Mouse (Mus musculus) thymus, postnatal 0 days (tissue): ENCODE measurements around the gene Fchsd2. TPM values are rescaled to one million over a fixed set of nuclear protein-coding genes. Genes with fewer than 3 reads are reported as not detected.
A peak's percentile ranks its signal among the peaks of the same experiment; 100 is the strongest.

Source experiments
- DNase-seq: peaks from one replicate; pipeline ENCODE4 v3.0.0-alpha.2; 2015; ENCODE audit warnings: low spot score
- polyA plus RNA-seq: library from polyadenylated mRNA; unstranded; fragments of >200 nt; fragmentation: Nextera tagmentation; extraction: Ambion mirVana; gene quantifications from 2 replicates; pipeline ENCODE4 v1.2.1, GENCODE M21; 2015

Gene Fchsd2
- polyA plus RNA-seq = 16.9 and 17.8 TPM in 2 replicates

DNA sequence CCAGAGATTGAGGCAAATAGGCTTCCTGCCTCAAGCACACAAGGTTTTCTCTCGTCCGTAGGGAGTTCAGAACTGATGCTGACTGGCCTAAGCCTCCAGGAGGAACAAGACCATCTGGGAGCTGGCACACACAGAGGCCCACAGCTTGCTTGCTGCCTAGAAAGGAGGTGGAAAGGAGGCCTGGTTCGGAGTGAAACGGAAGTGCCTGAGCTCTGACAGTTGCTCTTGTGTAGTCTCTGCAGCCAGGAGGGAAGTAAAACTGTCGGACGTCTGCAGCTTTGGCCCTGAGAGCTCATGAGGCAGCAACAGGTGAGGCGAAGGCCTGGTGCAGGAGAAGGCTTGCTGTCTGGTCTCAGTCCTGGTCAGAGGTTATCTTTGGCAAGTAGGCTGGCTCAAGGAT is at the start of gene Fchsd2:
Gene Fchsd2 (plus strand): TSS at position 246 of the 400 bp plus-strand sequence.
- DNase-seq = peak; percentile 66

GRCm38 (mm10) chr7:101043846-101044541 is 48.7 kb upstream of the Fchsd2 start:
- no peak for DNase-seq

- no peak for DNase-seq
Measured at GRCm38 (mm10) chr7:101048247-101048646, 44.4 kb upstream of the Fchsd2 start.

DNA sequence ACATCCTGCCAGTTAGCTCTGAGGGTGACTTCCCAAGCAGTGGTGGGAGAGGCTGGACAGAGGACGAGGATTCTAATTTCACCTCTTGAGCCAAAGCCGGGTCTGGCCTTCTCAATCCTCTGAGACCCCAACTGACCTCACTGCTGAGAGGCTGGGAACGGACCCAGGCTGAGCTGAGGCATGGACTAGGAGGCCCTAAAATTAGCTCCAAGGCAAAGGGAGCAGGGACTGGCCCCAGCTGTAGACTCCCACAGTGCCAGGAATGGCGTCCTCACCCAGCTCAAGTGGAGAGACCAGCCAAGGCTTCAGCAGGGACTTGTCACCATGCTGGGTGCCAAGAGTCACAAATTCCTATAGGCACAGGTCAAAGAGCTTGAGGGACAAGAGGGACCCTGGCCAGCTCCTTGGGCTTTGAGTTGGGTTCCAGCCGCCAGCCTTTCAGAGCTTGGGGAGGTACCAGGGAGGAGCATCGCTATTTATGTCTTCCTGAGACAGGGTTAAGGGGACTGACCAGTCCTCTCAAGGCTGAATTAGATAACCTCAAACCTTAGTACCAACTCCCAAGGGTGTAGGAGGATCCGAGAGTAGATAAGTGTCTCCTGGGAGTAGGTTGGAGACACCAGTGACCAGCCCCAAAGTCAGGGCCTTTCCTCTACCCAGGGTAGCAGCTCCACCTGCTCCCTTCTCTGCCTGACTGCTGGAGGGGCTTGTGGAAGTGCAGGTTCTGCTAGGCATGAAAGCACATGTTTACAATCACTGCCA is 43.2 kb upstream of the Fchsd2 start:
- no peak for DNase-seq

- DNase-seq = no peak
Measured at GRCm38 (mm10) chr7:101050724-101051550, 41.7 kb upstream of the Fchsd2 start.

- peak; percentile 80 for DNase-seq
Measured at GRCm38 (mm10) chr7:101051551-101052221, 41.0 kb upstream of the Fchsd2 start.

DNA sequence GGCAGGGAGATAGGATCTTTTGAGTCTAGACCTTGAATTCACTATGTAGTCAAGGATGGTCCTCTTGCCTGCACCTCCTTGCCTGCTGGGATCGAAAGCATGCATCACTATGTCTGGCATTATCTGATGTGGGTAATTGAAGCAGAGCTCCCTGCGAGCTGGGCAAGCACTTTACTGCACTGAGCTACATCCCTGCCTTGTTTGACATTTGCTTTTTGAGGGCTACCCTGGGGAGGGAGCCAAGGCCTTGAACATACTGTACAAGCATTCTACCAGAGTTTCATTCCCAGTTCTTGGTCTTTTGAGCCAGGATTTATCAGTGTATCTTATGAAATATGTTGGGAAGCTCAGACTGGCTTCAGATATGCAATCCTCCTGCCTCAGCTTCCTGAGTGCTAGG is 39.5 kb upstream of the Fchsd2 start:
- DNase-seq = no peak

DNA sequence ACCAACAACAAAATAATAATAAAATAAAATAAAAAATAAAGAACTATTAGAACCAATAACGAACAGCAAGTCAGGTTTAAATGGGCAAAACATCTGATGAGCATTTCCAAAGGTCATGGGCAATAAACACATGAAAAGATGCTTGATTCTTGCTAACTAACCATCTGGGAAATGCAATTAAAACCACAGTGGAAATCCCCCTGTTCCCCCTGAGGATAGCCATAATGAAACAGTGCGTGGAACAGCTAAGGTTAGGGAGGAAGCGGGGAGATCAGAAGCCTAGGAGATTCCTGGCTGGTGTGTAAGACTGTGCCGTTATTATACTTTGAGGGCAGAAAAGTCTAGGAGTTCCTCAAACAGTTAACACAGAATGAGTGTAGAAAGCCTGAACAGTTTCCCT is 35.4 kb upstream of the Fchsd2 start:
- DNase-seq = no peak

DNA sequence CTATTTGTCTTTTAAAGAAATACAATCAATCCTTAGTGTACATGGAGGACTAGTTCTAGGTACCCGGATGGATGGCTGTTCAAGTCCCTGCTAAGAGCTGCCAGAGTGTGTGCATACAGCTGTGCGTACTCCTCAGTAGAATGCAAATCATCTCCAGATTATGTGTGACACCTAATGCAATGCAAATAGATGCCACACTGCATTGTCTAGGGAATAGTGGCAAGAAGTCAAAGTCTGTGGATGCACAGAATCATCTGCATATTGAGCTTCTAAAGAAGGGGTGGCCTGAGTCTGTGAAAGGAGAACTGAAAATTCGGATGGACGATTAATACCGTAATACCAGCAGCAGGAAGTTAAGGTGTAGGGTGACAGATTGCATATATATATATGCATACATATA is 33.5 kb upstream of the Fchsd2 start:
- no peak for DNase-seq

DNA sequence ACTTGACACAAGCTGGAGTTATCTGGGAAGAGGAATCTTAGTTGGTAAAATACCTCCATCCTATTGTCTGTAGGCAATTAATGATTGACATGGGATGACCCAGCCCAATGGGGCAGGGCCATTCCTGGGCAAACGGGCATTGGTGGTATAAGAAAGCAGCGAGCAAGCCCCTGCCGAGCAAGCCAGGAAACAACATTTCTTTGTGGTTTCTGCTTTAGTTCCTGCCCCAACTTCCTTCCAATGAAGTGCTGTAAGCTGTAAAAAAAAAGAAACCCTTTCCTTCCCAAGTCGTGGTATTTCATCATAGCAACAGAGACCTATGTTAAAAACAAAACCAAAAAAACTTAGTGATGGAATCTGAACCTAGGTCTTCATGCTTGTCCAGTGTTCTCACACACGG is 32.2 kb upstream of the Fchsd2 start:
- DNase-seq = peak; percentile 48

- peak; percentile 74 for DNase-seq
Measured at GRCm38 (mm10) chr7:101061381-101061780, 31.3 kb upstream of the Fchsd2 start.

GRCm38 (mm10) chr7:101062246-101062645 is 30.4 kb upstream of the Fchsd2 start:
- DNase-seq = no peak

DNA sequence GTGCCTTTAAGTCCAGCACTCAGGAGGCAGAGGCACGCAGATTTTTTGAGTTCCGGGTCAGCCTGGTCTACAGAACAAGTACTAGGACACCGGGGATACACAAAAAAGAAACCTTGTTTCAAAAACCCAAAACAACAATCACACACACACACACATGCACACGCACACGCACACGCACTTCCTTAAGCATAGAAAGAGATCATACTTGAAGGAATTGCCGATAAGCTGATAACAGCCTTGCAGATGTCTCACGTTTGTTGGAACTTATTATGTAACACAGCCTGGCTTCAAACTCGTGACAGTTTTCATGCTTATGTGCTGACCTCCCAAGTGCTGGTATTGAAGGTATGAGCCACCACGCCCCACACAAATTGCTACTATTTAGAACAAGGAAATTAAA is 29.1 kb upstream of the Fchsd2 start:
- DNase-seq = no peak

GRCm38 (mm10) chr7:101064697-101065688 is 27.7 kb upstream of the Fchsd2 start:
- DNase-seq = no peak

- DNase-seq = no peak
Measured at GRCm38 (mm10) chr7:101066009-101066408, 26.7 kb upstream of the Fchsd2 start.

- DNase-seq = no peak
Measured at GRCm38 (mm10) chr7:101066650-101067346, 25.9 kb upstream of the Fchsd2 start.

- no peak for DNase-seq
Measured at GRCm38 (mm10) chr7:101067521-101067920, 25.1 kb upstream of the Fchsd2 start.

GRCm38 (mm10) chr7:101069271-101069670 is 23.4 kb upstream of the Fchsd2 start:
- no peak for DNase-seq

- DNase-seq = no peak
Measured at GRCm38 (mm10) chr7:101070406-101070805, 22.3 kb upstream of the Fchsd2 start.
